Mouse (Mus musculus) midbrain, embryonic 16.5 days (tissue): ENCODE measurements around the gene Ptges2. TPM values are rescaled to one million over a fixed set of nuclear protein-coding genes. Genes with fewer than 3 reads are reported as not detected.
"Not testable (repeated sequence)": the region's sequence is repeated elsewhere in the genome, so short reads cannot be mapped to it uniquely, and the experiment has no call there.

Experiments used
- ATAC-seq: fragments of 200-750 bp; cut with Nextera tagmentation; 2 replicates; pipeline ENCODE4 v1.8.0; 2017; ENCODE audit warnings: moderate TSS enrichment
- H3K27ac ChIP-seq: fragments of 300-500 bp; sonication (generic); 2 replicates; pipeline ENCODE4 v1.5.1; 2014; ENCODE audit warnings: mild to moderate bottlenecking, low read length, mixed read lengths
- H3K27me3 ChIP-seq: fragments of 300-500 bp; sonication (generic); 2 replicates; pipeline ENCODE4 v1.6.1; 2014; ENCODE audit warnings: low read depth, low read length, mixed read lengths; ENCODE audit not compliant: control insufficient read depth, insufficient read depth
- H3K36me3 ChIP-seq: fragments of 300-500 bp; sonication (generic); 2 replicates; pipeline ENCODE4 v1.6.1; 2014; ENCODE audit warnings: mild to moderate bottlenecking, low read length, moderate library complexity, mixed read lengths; ENCODE audit not compliant: control insufficient read depth, insufficient read depth
- H3K4me1 ChIP-seq: fragments of 300-500 bp; sonication (generic); 2 replicates; pipeline ENCODE4 v1.6.1; 2014; ENCODE audit warnings: mild to moderate bottlenecking, low read length, mixed read lengths; ENCODE audit not compliant: control insufficient read depth, insufficient read depth
- H3K4me2 ChIP-seq: fragments of 300-500 bp; sonication (generic); 2 replicates; pipeline ENCODE4 v1.6.1; 2014; ENCODE audit warnings: mild to moderate bottlenecking, low read length, mixed read lengths
- H3K4me3 ChIP-seq: fragments of 300-500 bp; sonication (generic); 2 replicates; pipeline ENCODE4 v1.5.1; 2014; ENCODE audit warnings: low read depth, mild to moderate bottlenecking, low read length, moderate library complexity, mixed read lengths
- H3K9ac ChIP-seq: fragments of 300-500 bp; sonication (generic); 2 replicates; pipeline ENCODE4 v1.6.1; 2014; ENCODE audit warnings: low read depth, low read length, mixed read lengths
- H3K9me3 ChIP-seq: fragments of 300-500 bp; sonication (generic); replicated peaks from 2 replicates; pipeline ENCODE4 v1.6.1; 2014; ENCODE audit warnings: mild to moderate bottlenecking, low read length, mixed read lengths; ENCODE audit not compliant: control insufficient read depth, poor library complexity, severe bottlenecking
- WGBS: fragments of 180-500 bp; shearing (Covaris S2); extraction: QIAGEN DNeasy Blood & Tissue Kit; methylation state at CpG from one replicate; pipeline ENCODE4 v1.1.7; 2014; 5-methylcytosine and 5-hydroxymethylcytosine counted together
- polyA plus RNA-seq: library from polyadenylated mRNA; unstranded; fragments of >200 nt; fragmentation: Nextera tagmentation; extraction: Ambion mirVana; gene quantifications from 2 replicates; pipeline ENCODE4 v1.2.1, GENCODE M21; 2015

Gene Ptges2
- polyA plus RNA-seq, 1 experiment from 2014 or later, result 51.4 TPM

DNA sequence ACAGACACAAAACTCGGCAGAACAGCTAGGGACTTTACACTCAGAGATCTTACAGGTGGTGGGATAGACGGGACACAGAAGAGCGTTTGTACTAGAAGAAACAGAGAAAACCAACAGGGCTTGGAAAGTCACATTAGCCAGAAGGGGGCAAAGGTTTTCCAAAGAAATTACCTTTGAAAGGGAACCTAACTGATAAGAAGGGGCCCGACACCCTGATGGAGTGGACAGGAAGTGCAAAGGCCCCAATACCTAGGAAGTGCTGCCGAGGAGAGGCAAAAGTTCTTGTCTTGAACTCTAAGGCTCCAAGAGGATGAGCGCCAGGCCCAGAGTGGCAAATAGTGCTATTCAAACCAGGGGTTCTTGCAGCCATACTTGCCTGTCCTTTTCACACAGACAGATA lies 41.9 kb upstream of the Ptges2 start:
- Histone ChIP-seq H3K9ac (peak overlapping the region; percentile 92), H3K36me3 (no peaks in the 10 kb centered on the region), H3K4me2 (peak overlapping the region; percentile 69), H3K27ac (no peak overlapping the region; the same call in 1 of the 2 replicates), H3K4me1 (peaks cover 24% of the 10 kb centered on the region), H3K27me3 (no peaks in the 10 kb centered on the region), H3K4me3 (peak overlapping the region; percentile 78; the same call in 1 of the 2 replicates), H3K9me3 (no peaks in the 10 kb centered on the region)
- ATAC-seq, result no peak
- WGBS, result 76% methylated on average over 6 of the region's 6 CpGs

DNA sequence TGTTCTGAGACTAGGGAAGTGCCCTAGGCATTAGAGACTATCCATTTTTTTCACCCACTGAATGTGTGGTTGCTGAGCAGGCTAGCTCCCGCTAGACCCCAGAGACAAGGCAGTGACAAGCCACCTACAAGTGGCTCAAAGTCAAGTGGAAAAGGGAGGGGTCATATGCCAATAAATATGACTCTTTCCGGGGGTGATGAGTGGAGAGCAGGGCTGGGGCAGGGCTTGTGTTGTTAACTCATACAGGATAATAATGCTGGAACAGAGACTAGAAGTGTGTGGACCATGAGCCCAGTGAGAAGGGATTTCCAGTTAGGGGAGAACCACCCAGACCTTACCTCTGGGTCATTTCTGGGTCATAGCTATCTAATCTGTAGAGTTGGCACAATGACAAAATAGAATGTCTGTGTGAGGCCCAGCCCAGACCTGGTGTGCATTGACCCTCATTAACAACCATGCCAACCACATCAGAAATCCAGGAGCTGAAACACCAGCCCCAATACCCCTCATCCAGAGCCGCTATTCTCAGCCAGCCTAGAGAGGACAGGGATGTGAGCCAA lies 41.3 kb upstream of the Ptges2 start:
- WGBS, result 92% methylated on average over 3 of the region's 3 CpGs
- Histone ChIP-seq H3K9ac (no peak overlapping the region), H3K36me3 (no peaks in the 10 kb centered on the region), H3K27me3 (no peaks in the 10 kb centered on the region), H3K4me3 (no peak overlapping the region), H3K27ac (no peak overlapping the region), H3K4me1 (peaks cover 24% of the 10 kb centered on the region), H3K4me2 (no peak overlapping the region), H3K9me3 (no peaks in the 10 kb centered on the region)
- ATAC-seq, result no peak

DNA sequence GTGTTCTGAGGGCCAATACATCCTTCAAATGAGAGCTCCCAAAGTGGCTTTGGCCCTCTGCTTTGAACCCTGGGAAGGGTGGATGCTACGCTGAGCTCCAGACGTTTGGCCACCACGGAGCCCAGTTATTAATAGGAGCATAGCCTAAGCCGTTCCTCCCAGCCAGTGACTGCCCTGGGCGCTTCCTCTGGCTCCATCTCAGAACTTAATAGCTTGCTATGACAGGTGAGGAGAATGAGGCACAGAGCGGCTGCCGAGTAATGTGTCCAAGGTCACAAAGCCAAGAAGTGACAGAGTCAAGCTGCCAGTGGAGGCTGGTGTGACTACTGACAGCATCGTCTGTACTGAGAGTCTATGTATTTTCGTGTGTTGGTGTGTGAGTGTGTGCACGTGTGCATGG lies 39.5 kb upstream of the Ptges2 start:
- Histone ChIP-seq H3K27ac (no peak overlapping the region), H3K9me3 (no peaks in the 10 kb centered on the region), H3K4me3 (no peak overlapping the region), H3K36me3 (no peaks in the 10 kb centered on the region), H3K27me3 (no peaks in the 10 kb centered on the region), H3K4me1 (peaks cover 13% of the 10 kb centered on the region), H3K9ac (no peak overlapping the region), H3K4me2 (no peak overlapping the region)
- 81% methylated on average over 10 of the region's 10 CpGs for WGBS
- ATAC-seq, result no peak

DNA sequence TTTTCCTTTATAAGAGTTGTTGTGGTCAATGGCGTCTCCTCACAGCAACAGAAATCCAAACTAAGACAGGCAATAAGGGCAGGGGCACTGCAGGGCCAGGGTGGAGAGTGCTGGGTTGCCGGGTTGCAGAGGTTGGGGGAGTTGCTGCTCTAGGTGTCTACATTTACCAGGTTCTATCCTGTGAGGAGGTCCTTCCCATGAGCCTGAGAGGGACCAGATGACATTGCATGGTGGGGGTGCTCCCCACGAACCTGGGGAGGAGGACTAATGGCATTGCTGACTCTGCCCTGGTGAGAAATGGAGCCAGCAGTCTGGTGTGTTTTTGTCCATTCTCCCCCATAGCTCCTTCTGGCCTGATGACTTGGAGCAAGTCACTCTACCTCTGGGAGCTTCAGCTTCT lies 38.0 kb upstream of the Ptges2 start:
- no peak for ATAC-seq
- Histone ChIP-seq H3K36me3 (no peaks in the 10 kb centered on the region), H3K9ac (no peak overlapping the region), H3K27me3 (0 out of 2 replicates have a peak, but pooled peaks cover 4% of the 10 kb centered on the region), H3K4me1 (peaks cover 11% of the 10 kb centered on the region), H3K9me3 (no peaks in the 10 kb centered on the region), H3K27ac (no peak overlapping the region), H3K4me3 (no peak overlapping the region), H3K4me2 (no peak overlapping the region)
- WGBS, result 71% methylated on average over 3 of the region's 3 CpGs

DNA sequence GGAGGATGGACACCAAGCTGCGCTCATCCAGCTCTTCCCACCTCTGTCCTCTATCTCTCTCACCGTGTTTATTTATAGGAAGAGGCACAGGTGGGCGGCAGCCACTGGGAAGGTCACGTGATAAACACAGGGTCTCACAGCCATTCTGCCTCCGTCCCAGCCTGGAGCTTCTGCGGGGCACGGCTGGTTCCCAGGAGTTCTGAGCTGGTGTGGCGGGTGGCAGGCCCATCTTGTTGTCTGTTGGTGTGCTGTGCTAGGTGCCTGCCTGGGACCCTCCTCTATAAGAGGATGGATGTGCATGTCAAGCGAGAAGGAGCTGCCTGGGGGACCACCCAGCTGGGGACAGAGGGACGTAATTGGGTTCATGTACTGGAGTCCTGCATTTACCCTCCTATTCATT lies 37.3 kb upstream of the Ptges2 start:
- ATAC-seq, result no peak
- no peak overlapping the region for H3K27ac ChIP-seq
- no peak overlapping the region for H3K4me3 ChIP-seq
- no peaks in the 10 kb centered on the region for H3K36me3 ChIP-seq
- H3K9me3 ChIP-seq, result no peaks in the 10 kb centered on the region
- H3K27me3 ChIP-seq, result 0 out of 2 replicates have a peak, but pooled peaks cover 4% of the 10 kb centered on the region
- no peak overlapping the region for H3K4me2 ChIP-seq
- 0 out of 2 replicates have a peak overlapping the region, but pooled peaks have one; percentile 14 for H3K9ac ChIP-seq
- WGBS, result 68% methylated on average over 10 of the region's 10 CpGs
- peaks cover 10% of the 10 kb centered on the region for H3K4me1 ChIP-seq

DNA sequence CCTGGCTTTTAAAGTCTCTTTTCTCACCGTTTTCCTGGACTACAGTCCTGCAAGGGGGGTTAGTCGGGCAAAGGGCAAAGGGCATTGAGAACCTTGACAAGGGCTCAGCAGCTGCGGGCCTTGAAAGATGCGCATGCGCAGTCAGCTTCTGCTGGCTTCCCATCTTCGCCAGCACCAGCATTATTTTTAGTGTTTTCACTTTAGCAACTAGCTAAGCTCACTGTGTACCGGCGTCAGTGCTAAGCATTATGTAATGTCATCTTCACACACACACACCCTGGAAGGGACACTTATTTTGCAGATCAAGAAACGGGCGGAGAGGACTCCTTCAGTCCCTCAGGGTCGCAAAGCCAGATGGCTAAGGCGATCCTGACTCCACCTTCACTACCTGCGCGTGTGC lies 35.0 kb upstream of the Ptges2 start:
- Histone ChIP-seq H3K27ac (no peak overlapping the region), H3K4me3 (peak overlapping the region; percentile 22), H3K9ac (no peak overlapping the region), H3K4me2 (peak overlapping the region; percentile 55), H3K4me1 (peaks cover 20% of the 10 kb centered on the region), H3K27me3 (0 out of 2 replicates have a peak, but pooled peaks cover 4% of the 10 kb centered on the region), H3K36me3 (peaks cover 4% of the 10 kb centered on the region; the same call in 1 of the 2 replicates), H3K9me3 (no peaks in the 10 kb centered on the region)
- no peak for ATAC-seq
- WGBS, result 5% methylated on average over 14 of the region's 14 CpGs

DNA sequence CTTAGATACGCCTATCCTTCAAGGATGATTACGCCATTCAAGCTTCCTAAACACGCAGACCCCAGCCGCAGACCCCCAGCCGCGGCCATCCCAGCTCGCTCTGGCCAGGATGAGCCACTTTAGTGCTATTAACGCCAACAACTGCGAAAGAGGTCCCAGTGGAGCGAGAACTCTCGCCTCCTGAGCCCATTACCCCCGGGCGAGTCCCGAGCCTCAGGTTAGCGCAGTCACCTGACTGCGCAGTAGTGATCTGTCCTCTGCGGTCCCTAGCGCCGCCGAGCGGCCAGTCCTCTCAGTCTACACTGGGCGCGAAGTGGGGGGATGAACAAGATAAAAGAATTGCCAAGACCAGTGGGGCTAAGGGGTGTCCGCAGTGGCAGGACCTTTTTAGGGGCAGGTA lies 34.3 kb upstream of the Ptges2 start:
- H3K27ac ChIP-seq, result no peak overlapping the region
- peak overlapping the region; percentile 55 for H3K4me2 ChIP-seq
- peak overlapping the region; percentile 23 for H3K4me3 ChIP-seq
- H3K27me3 ChIP-seq, result 0 out of 2 replicates have a peak, but pooled peaks cover 4% of the 10 kb centered on the region
- peak overlapping the region; percentile 18 for H3K9ac ChIP-seq
- ATAC-seq, result peak; percentile 19; the same call in 1 of the 2 replicates
- no peaks in the 10 kb centered on the region for H3K9me3 ChIP-seq
- 2% methylated on average over 24 of the region's 24 CpGs for WGBS
- H3K4me1 ChIP-seq, result peaks cover 20% of the 10 kb centered on the region
- peaks cover 6% of the 10 kb centered on the region; the same call in 1 of the 2 replicates for H3K36me3 ChIP-seq

DNA sequence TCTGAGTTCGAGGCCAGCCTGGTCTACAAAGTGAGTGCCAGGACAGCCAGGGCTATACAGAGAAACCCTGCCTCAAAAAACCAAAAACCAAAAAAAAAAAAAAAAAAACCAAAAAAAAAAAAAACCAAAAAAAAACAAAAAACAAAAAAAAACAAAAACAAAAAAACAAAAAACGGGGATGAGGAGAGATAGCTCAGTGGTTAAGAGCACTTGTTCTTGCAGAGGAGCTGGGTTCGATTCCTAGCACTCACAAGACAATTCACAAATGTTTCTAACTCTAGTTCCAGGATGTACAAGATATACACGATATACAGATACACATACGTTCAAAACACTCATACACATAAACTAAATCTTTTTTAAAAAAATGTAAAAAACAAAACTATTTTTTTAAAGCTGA lies 33.4 kb upstream of the Ptges2 start:
- peaks cover 20% of the 10 kb centered on the region for H3K4me1 ChIP-seq
- peak overlapping the region; percentile 94 for H3K9ac ChIP-seq
- H3K4me3 ChIP-seq, result peak overlapping the region; percentile 83
- not testable (repeated sequence) for ATAC-seq, H3K9me3 ChIP-seq, H3K27me3 ChIP-seq
- H3K4me2 ChIP-seq, result peak overlapping the region; percentile 92
- peak overlapping the region; percentile 85 for H3K27ac ChIP-seq
- H3K36me3 ChIP-seq, result peaks cover 12% of the 10 kb centered on the region
- 45% methylated on average over 5 of the region's 5 CpGs for WGBS

DNA sequence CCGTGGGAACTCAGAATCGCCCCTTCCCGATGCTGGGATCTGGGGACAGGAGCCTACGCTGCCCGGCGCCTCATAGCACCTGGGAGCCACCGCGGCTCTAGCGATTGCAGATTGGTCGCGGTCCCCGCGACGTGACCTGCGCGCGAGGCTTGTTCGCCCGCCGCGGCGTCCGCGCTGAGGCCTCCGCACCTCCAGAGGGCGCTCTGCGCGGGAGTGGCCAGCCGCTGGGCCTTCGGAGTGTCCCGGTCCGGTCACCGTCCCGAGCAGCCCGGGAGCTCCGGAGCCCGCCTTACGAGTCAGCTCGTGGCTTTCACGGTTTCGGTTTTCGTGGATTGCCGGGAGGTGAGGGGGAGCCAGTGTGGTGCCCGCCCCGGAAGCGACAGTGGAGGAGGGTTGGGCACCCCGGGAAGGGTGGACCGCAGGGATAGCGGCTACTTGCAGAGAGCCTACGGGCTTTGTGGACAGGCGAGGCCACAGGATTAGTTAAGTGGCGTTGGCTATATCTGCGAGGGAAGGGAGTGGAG lies 32.8 kb upstream of the Ptges2 start:
- H3K4me3 ChIP-seq, result peak overlapping the region; percentile 83
- H3K27me3 ChIP-seq, result 0 out of 2 replicates have a peak, but pooled peaks cover 4% of the 10 kb centered on the region
- peaks cover 20% of the 10 kb centered on the region for H3K4me1 ChIP-seq
- peak overlapping the region; percentile 85 for H3K27ac ChIP-seq
- peaks cover 16% of the 10 kb centered on the region for H3K36me3 ChIP-seq
- no peaks in the 10 kb centered on the region for H3K9me3 ChIP-seq
- ATAC-seq, result peak; percentile 83
- H3K9ac ChIP-seq, result peak overlapping the region; percentile 94
- H3K4me2 ChIP-seq, result peak overlapping the region; percentile 92
- under 1% methylated on average over 50 of the region's 53 CpGs for WGBS
